Mouse (Mus musculus) right cerebral cortex, postnatal 10 days (tissue): ENCODE results near the gene Hoxb6.

Experiments
- DNase-seq, 2 experiments: peaks; one replicate each; pipeline ENCODE4 v3.0.0; 2021; ENCODE audit warnings: low spot score in 2 of 2

The Hoxb6 gene

DNA sequence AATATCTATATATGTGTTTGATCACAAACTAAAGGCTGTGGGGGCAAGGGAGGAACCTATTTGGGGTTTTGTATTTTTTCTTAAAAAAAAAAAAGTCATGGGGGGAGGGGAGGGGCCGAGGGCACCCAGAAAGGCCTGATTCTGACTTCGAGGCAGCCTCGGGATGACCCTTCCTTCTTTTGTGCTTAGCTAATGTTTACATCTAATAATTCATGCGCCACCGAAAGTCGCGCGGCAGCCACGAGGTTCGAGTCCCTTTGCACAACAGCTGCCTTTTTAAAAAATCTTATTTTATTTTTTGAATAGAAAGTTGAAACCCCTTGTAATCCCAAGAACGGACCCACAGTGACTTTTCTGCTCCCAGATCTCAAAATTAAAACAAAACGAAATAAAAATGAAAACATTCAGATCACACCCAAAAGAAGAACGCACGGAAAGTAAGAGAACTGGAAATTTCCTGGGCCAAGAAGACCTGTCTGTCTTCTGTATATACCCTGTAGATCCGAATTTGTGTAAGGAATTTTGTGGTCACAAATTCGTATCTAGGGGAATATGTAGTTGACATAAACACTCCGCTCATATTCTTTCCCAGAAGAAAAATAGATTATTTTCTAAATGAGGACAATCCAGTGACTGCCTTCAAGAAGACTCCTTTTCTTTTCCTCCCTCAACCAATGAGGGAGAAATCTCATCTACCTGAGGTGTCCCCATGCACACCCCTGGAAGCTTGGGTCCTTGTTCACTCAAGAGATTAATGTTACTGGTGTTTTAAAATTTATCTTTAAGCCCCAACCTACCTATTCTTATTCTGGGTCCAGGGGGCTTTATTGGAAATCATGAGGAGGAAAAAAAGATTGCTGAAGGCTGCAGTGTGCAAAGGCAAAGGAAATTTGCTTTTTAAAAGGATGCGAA lies 24.7 kb downstream of the Hoxb6 start:
- DNase-seq: no peak

DNA sequence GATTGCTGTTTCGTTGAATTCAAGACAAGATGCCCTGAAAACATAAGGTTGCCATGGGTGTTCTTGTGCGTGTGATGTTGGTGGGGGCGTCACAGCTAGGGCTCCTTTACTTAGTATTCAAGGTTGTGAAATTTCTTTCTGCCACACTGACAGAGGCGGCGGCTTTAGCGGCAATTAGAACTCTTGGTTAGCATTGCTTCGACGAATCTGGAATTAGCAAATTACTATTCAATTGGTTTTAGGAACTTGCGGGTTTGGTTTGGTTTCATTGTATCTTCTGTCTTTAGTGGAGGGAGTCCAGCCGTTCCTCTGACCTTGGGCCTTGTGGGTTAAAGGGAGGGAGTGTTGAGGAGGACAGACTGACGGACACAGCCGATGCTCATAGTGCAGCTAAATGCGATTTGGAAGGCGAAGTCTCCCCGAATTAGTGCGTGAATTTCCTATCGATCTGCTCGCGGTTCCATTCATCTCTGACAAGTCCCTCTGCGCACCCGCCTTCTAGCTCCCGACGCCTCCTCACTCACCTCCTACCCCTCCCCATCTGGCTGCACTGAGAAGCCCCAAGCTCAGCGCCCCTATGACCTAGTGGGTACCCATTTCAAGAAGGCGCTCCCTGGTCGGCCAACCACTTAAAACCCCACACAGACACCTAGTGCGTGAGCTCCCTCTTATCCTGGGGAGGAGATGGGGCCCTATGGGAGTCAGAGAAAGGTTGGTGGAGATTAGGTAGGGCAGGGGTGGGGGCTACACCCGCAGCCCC lies 25.5 kb downstream of the Hoxb6 start, which contains the start of gene Hoxb4:
Hoxb4 (plus strand) TSS at position 660 of the 760 bp plus-strand sequence.
- no peak for DNase-seq

DNA sequence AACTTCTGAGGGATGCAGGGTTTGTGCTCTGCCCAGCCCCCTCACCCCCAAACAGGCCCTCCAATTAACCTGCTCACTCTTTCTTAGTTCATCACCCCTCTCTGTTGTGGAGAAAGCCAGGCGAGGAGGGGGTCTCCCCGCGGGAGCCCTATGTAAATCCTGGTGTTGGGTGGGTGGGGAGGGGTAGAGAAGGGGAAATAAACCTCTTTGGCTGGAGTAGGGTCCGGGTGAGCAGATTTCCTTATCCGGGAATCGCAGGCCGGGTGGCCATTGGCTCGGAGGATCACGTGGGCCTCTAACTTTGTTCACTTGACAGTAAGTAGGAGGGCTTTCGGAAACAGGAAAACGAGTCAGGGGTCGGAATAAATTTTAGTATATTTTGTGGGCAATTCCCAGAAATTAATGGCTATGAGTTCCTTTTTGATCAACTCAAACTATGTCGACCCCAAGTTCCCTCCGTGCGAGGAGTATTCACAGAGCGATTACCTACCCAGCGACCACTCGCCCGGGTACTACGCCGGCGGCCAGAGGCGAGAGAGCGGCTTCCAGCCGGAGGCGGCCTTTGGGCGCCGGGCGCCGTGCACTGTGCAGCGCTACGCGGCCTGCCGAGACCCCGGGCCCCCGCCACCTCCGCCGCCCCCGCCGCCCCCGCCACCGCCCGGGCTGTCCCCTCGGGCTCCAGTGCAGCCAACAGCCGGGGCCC lies 26.2 kb downstream of the Hoxb6 start:
- no peak for DNase-seq

DNA sequence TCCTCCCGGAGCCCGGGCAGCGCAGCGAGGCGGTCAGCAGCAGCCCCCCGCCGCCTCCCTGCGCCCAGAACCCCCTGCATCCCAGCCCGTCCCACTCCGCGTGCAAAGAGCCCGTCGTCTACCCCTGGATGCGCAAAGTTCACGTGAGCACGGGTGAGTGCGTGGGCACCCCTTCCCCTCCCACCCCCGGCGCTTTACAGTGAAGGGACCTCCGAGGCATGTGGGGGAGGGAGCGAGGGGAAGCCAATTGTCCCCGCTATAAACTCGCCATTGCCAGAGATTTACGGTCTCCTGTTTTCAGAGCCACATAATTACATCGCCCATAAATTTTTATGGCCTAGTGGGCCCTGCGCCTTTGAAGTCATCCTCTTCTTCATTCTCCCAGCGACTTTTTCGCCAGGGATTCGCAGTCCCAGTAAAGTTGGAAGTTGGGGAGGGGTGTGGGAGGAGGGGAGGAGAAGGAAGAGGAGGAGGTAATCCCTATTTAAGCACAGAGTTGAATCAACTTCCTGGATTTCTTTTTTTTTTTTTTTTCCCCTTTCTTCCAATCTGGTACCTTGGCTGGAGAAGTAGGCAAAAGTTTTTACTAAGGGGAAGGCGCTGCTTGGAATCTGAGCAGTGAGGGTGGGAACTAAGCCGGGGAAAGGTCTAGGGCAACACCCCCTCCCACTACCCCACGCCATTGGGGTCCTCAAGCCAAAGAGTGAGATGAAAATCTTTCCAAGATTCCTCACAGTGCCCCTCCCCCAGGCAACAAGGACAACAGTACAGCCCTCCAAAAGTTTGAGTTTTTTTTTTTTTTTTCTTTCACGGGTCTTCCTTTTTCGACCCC lies 27.0 kb downstream of the Hoxb6 start:
- DNase-seq: no peak

DNA sequence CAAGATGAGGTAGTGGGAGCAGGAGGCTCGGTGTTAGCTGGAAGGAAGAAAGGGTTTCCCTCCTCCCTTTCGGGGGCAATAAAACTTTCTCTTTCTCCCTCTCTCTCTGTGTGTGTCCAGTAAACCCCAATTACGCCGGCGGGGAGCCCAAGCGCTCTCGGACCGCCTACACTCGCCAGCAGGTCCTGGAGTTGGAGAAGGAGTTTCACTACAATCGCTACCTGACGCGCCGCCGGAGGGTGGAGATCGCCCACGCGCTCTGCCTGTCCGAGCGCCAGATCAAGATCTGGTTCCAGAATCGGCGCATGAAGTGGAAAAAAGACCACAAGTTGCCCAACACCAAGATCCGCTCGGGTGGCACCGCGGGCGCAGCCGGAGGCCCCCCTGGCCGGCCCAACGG lies 27.6 kb downstream of the Hoxb6 start:
- no peak for DNase-seq

DNA sequence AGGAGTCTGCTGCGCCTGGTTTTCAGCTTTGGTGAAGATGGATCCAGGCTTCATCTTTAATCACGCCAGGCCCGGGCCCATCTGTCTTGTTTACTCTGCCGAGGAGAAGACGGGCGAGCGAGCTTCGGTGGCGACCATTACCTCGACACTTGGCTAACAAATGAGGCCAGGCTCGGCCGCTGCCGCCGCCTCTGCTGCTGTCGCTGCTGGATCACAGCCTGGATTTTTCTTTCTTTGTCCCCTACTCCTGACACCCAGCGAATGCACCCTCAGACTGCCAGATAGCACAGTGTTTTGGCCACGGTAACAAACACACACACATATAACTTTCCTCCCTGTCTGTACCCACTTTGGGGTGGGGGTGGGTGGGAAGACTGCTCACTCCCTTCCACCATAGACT lies 28.4 kb downstream of the Hoxb6 start:
- no peak for DNase-seq

DNA sequence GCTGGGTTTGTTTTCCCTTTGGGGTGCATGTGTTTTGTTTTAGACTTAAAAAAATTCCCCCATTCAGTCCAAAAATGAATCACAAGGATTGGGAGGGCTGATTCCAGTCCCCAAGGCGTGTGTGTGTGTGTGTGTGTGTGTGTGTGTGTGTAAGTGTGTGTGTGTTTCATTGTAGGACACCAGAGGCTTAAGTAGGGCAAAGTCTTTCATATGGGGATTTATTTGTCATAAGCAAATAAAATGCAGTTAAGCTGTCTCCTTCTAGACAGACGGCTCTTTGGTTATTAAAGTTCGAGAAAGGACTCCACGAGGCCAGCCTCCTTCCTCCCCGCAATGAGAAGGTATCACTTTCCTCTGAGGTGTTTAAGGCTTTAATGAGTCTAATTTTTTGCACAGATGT lies 29.6 kb downstream of the Hoxb6 start:
- no peak for DNase-seq

DNA sequence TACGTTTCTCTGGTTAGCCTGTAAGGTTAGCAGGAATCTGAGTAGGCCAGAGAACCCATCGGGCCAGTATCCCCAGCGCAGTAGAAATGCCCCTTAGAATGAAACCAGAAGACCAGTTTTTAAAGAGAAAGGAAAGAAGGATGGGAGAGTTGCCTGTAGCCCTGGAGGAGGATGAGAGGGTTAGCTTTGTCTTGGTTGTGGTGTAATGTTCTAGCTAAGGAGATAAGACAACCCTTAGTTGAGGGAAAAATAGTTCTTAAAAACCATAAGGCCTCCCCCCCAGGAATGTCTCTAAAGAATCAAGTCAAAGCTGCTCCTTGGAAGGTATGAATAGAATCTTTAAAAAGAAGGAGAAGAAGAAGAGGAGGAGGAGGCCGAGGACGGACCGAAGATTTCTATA lies 30.5 kb downstream of the Hoxb6 start:
- DNase-seq: no peak

DNA sequence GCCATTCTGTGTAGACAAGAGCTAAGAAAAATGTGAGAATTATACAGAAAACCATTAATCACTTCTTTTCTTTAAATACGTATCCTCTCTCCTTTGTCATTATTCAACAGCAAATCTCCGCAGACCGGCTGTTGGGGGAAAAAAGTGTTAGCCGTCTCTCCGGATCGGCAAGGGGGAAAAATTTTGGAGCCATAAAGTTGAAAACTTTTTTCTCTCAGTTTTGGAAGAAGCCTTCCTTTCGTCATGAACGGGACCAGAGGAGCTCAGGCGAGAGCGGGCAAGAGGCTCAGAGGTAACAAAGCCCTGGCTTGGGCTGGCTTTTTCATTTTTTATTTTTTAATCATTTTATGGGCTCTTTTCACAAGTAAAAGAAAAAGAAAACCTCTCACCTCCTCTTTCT lies 30.9 kb downstream of the Hoxb6 start, which contains the start of gene Hoxb3:
Hoxb3 (plus strand) TSS at position 173 of the 400 bp plus-strand sequence.
- no peak for DNase-seq

DNA sequence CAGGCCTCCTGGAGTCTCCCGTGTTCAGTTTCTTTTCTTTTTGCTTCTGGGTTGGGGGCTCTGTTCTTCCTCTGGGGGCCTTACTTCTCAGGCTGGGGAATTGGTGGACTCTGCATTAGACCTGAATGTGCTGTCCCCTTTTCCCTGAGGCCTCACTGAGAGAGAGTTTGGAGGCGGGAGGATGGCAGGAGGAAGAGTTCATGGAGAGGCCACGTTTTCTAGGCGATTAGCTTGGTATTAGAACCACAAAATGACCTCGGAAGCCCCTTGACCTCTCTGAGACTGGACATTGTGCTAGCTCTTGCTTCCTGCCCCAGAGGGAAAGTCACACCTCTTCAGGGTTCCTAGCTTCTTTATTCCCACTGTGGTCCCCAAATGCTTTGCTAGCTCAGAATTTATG lies 31.8 kb downstream of the Hoxb6 start:
- DNase-seq: no peak

DNA sequence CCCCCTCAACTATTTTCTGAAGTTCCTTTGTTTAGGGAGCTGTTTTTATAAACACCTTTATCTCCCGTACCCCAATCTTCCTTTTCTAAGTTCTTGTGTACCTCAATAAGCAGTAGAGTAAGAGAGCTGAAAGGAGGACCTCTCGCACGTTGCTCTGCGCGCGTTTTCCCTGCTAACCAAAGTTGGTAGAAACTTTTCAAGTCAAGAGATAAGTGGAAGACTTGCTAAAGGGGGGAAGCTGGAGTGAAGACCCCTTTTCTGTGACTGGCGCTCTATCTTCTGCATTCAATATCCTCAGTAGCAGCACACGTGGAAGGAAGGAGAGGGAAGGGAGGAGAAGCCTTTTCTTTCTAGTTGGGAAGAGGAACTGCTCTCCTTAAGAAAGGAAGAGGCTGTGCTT lies 32.7 kb downstream of the Hoxb6 start:
- no peak for DNase-seq

DNA sequence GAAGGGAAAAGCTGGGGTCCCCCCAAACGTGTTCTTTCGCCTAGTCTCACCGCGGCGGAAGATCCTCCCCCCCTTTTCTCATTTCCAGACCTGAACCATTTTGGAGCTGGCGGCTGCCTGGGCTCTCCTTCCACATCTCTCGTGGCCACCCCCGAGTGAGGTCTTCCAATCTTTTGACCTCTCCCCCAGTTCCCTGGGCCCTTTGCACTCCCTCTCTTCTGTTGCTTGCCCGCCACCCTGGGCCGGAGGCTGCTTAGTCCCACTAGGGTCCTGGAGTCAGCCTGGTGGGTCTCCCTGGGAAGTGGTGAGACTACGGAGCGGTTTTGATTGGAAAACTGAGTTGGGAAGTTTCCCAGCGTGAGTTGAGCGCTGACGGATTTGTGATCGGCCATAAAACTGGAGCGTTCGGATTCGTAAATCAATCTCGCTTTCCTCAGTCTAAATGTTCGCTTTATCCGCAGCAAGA lies 33.5 kb downstream of the Hoxb6 start:
- DNase-seq: no peak

DNA sequence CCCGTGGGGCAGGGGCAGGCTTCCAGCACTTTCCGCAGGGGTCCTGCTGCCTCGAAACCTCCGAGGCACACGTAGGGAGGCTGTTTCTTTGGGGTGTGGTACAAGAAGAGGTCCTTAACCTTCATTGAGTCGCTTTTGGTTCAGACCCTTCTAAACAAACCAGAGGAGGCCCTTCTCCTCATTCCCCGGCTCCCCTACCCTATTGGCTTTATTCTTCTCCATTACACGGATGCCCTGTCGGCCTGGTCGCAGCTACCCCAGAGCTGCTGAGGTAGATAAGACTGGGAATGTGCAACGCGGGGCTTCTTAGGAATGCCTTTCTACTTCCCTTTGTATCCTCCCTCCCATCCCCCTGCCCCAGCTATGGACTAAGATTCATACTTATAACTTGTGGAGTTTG lies 34.4 kb downstream of the Hoxb6 start:
- DNase-seq: no peak

DNA sequence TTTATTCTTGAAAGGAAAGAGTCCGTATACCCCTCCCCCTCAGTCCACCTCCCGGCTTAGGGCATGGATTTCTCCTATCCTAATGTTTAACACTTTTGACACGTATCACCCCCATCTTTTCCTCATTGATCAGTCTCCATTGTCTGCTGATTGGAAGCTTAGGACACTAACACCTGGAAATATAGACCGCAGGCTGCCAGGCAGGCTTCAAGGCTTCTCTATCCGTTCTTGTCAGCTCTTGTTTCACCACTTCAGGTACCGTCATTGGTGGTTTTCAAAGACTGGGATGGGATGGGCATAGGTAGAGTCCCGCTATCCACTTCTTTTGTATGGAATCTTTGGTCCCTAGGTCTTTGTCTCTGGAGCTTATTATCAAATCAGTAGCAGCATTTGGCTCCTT lies 34.8 kb downstream of the Hoxb6 start:
- DNase-seq: no peak

DNA sequence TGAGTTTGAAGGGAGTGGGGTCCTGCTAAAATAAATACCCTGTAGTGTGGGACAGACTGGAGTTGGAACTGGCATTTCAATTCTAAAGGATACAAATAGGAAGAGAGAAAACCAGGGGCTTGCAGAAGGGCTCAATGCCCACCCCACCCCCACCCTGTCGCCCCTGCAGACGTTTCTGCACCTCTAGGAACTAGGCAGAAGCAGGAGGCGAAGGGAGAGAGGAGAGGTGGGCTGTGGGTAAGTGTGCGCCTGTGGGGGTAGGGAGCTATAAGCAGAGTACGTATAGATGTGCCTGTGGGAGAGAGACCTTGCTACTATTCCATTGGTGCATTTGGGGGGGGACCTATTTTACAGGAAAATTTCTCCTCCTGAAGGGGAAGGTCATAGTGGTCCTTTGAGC lies 35.5 kb downstream of the Hoxb6 start:
- no peak for DNase-seq

DNA sequence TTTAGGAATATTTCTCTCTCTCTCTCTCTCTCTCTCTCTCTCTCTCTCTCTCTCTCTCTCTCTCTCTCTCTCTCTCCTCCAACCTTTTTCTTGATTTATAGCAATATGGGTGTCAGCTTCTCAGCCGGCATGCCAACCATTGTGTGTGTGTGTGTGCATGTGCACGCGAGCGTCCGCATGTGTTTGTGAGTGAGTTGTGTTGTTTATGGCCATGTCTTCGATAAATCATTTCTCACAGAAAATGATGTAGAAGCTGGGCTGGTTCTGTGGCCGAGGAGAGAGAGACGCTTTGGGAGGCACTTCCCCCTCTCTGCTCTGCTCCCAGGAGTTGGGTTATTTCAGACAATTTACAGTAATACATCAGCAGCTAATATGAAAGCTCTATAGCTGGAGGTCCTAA lies 36.3 kb downstream of the Hoxb6 start:
- DNase-seq: no peak

DNA sequence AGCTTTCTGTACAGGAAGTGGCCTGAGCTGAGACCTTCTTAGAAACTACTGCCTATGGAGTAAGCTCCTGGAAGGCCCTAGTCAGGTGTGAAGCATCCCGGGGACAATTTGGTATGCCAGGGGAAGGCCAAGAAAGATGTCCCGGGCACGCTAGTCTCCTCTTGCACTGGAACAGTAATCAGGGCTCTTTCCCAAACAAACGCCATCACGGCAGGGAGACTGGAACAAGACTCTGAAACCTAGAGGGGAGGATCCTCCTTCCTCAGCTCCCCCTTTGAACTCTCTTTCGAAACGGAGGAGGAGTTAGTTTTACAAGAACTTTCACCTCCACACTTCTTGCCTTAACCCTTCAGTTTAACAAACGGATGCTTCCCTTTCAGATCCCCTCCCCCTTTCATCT lies 39.8 kb downstream of the Hoxb6 start:
- DNase-seq: no peak

DNA sequence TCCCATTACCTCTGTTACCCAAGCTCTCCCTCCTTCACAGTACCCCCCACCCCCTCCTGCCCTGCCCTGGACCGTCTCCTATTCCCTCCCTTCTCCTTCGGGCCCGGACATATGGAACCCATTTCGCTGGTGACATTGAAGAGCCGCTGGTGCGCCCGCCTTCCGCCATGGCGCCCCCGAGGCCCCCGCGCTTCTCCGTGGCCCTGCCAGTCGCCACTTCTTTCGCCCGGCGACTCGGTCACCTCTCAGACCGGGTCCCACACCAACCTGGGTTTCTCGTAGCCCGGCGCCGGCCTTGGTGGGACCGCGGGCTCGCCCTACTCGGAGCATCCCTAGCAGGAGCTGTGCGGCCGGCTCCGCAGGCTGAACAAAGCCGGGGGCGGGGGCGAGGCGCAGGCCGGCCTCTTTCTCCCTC lies 40.3 kb downstream of the Hoxb6 start:
- no peak for DNase-seq

DNA sequence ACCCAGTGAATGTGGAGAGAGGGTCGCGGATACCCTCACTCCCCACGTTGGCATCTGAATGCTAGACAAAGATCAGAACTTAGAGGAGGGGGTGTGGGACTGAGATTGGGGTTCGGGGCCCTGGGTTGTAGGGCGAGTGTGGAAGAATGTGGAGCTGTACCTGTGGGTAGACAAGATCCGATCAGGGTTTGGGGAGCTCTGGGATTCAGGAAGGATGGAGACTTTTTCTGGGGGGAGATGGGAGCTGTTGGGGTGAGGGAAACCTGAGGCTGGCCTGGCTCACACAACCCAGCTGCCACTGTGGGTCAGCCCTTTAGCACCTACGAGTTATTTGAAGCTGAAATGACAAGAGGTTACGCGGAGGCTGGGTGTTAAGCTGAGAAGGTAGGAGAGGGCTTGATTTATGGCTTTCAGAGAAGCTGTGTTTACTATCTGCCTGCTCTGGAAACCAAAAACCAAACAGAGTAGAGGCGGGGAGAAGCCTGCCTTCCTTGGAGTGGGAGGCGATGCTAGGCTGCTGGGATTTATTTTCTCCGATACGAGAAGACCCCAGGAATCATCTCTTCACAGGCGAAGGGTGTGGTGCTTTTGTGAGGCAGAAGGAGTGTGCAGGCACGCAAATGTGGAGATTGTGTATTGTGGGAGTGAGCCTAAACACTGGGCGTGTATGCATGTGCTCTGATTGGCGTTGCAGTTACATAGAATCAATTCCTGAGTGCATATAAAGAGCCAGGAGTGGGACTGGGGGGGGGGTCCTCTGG lies 41.1 kb downstream of the Hoxb6 start:
- DNase-seq: no peak

DNA sequence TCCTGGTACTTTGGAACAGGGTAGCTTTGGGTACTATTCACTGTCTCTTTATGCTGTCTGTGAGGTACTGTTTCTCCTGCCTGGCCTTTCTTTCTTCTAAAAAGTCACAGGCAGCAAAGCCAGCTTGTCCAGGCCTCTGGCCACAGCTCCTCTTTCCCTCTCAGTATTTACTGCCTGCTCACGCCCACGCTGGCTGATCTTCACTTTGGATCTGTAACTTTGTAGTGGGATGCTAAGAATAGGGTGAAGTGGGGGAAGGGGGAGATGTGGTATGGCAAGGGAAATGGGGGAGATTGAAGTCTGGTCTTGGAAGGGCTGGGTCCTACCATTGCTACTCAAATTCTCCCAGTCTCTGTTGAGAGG lies 41.7 kb downstream of the Hoxb6 start:
- DNase-seq: no peak

DNA sequence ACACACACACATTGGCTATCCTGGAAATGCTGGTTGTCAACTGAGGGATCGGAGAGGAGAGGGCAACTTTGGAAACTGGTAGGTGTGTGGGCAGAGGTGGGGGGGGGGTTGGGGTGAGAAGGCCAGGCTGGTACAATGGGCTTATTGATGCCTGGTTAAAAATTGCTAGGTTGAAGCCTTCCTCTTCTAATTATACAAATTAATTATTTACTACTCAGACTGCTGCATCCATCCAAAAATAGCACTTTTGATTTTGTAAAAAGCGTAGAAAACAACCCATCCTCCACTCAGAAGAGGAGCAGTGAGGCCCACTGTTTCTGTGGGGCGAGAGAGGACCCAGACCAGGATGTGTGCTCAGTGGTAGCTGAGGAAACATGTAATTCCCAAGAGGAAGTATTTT lies 42.7 kb downstream of the Hoxb6 start:
- no peak for DNase-seq
